Mouse (Mus musculus): ENCODE results near the gene Dcaf7. TPM values are rescaled to one million over a fixed set of nuclear protein-coding genes. Genes with fewer than 3 reads are reported as not detected.

Dcaf7 gene
- polyA plus RNA-seq, 1 experiment from 2014 or later = 43.1 TPM

GRCm38 (mm10) chr11:106053921-106054320, 17.2 kb downstream of the Dcaf7 start:
- H3K4me3 ChIP-seq (replicated peaks; ENCODE audit: low read depth, low read length) = no peak overlapping the region
- 96% methylated on average over 2 of the region's 2 CpGs for WGBS
- no peak overlapping the region for H3K4me2 ChIP-seq (ENCODE audit: low read length)
- H3K36me3 ChIP-seq (ENCODE audit: insufficient read depth, low read length) = peaks cover 68% of the 10 kb centered on the region
- no peak for TF ChIP-seq CTCF (IDR thresholded peaks at IDR 0.05; ENCODE audit: low read depth)
- no peak overlapping the region for H3K27ac ChIP-seq
- H3K27me3 ChIP-seq (ENCODE audit: insufficient read depth, low read length) = no peaks in the 10 kb centered on the region
- DNase-seq (ENCODE audit: low spot score) (no peak), ATAC-seq (replicated peaks; ENCODE audit: low FRiP score, low read depth) (no peak)
- H3K9me3 ChIP-seq (replicated peaks; ENCODE audit: low read length) = no peaks in the 10 kb centered on the region
- H3K9ac ChIP-seq (ENCODE audit: low read depth, low read length) = no peak overlapping the region
- H3K4me1 ChIP-seq (replicated peaks; ENCODE audit: insufficient read depth, low read length) = no peaks in the 10 kb centered on the region

- DNase-seq (ENCODE audit: low spot score) (no peak), ATAC-seq (replicated peaks; ENCODE audit: low FRiP score, low read depth) (no peak)
- Histone ChIP-seq H3K4me3 (replicated peaks; ENCODE audit: low read depth, low read length) (no peak overlapping the region), H3K36me3 (ENCODE audit: insufficient read depth, low read length) (peaks cover 65% of the 10 kb centered on the region), H3K9me3 (replicated peaks; ENCODE audit: low read length) (no peaks in the 10 kb centered on the region), H3K27me3 (ENCODE audit: insufficient read depth, low read length) (no peaks in the 10 kb centered on the region), H3K27ac (no peak overlapping the region), H3K4me1 (replicated peaks; ENCODE audit: insufficient read depth, low read length) (no peaks in the 10 kb centered on the region), H3K9ac (ENCODE audit: low read depth, low read length) (no peak overlapping the region), H3K4me2 (ENCODE audit: low read length) (no peak overlapping the region)
- no peak for TF ChIP-seq CTCF (IDR thresholded peaks at IDR 0.05; ENCODE audit: low read depth)
- WGBS = 97% methylated on average over 8 of the region's 8 CpGs
These were observed 17.9 kb downstream of the Dcaf7 start for GRCm38 (mm10) chr11:106054600-106054999.

GRCm38 (mm10) chr11:106055341-106055740, 18.7 kb downstream of the Dcaf7 start:
- Histone ChIP-seq H3K9ac (ENCODE audit: low read depth, low read length) (no peak overlapping the region), H3K4me1 (replicated peaks; ENCODE audit: insufficient read depth, low read length) (no peaks in the 10 kb centered on the region), H3K4me3 (replicated peaks; ENCODE audit: low read depth, low read length) (no peak overlapping the region), H3K27me3 (ENCODE audit: insufficient read depth, low read length) (no peaks in the 10 kb centered on the region), H3K9me3 (replicated peaks; ENCODE audit: low read length) (no peaks in the 10 kb centered on the region), H3K36me3 (ENCODE audit: insufficient read depth, low read length) (peaks cover 69% of the 10 kb centered on the region), H3K4me2 (ENCODE audit: low read length) (no peak overlapping the region), H3K27ac (no peak overlapping the region)
- WGBS = 89% methylated on average over 6 of the region's 6 CpGs
- no peak for TF ChIP-seq CTCF (IDR thresholded peaks at IDR 0.05; ENCODE audit: low read depth)
- ATAC-seq (replicated peaks; ENCODE audit: low FRiP score, low read depth) (no peak), DNase-seq (ENCODE audit: low spot score) (no peak)

GRCm38 (mm10) chr11:106056819-106057491, 20.3 kb downstream of the Dcaf7 start:
- WGBS = 93% methylated on average over 8 of the region's 8 CpGs
- no peaks in the 10 kb centered on the region for H3K9me3 ChIP-seq (replicated peaks; ENCODE audit: low read length)
- ATAC-seq (replicated peaks; ENCODE audit: low FRiP score, low read depth) (no peak), DNase-seq (ENCODE audit: low spot score) (no peak)
- no peaks in the 10 kb centered on the region for H3K27me3 ChIP-seq (ENCODE audit: insufficient read depth, low read length)
- H3K4me1 ChIP-seq (replicated peaks; ENCODE audit: insufficient read depth, low read length) = no peaks in the 10 kb centered on the region
- no peak overlapping the region for H3K4me3 ChIP-seq (replicated peaks; ENCODE audit: low read depth, low read length)
- H3K27ac ChIP-seq = no peak overlapping the region
- TF ChIP-seq CTCF (IDR thresholded peaks at IDR 0.05; ENCODE audit: low read depth) = no peak
- no peak overlapping the region for H3K9ac ChIP-seq (ENCODE audit: low read depth, low read length)
- peaks cover 60% of the 10 kb centered on the region for H3K36me3 ChIP-seq (ENCODE audit: insufficient read depth, low read length)
- no peak overlapping the region for H3K4me2 ChIP-seq (ENCODE audit: low read length)

- ATAC-seq (replicated peaks; ENCODE audit: low FRiP score, low read depth) (no peak), DNase-seq (ENCODE audit: low spot score) (no peak)
- WGBS = 86% methylated on average over 8 of the region's 8 CpGs
- no peak overlapping the region for H3K9ac ChIP-seq (ENCODE audit: low read depth, low read length)
- H3K4me2 ChIP-seq (ENCODE audit: low read length) = no peak overlapping the region
- H3K9me3 ChIP-seq (replicated peaks; ENCODE audit: low read length) = no peaks in the 10 kb centered on the region
- no peaks in the 10 kb centered on the region for H3K27me3 ChIP-seq (ENCODE audit: insufficient read depth, low read length)
- no peak overlapping the region for H3K27ac ChIP-seq
- H3K36me3 ChIP-seq (ENCODE audit: insufficient read depth, low read length) = peaks cover 54% of the 10 kb centered on the region
- H3K4me3 ChIP-seq (replicated peaks; ENCODE audit: low read depth, low read length) = no peak overlapping the region
- no peak for TF ChIP-seq CTCF (IDR thresholded peaks at IDR 0.05; ENCODE audit: low read depth)
- no peaks in the 10 kb centered on the region for H3K4me1 ChIP-seq (replicated peaks; ENCODE audit: insufficient read depth, low read length)
These were observed 21.3 kb downstream of the Dcaf7 start for GRCm38 (mm10) chr11:106058020-106058419.

- no peak overlapping the region for H3K9ac ChIP-seq (ENCODE audit: low read depth, low read length)
- no peaks in the 10 kb centered on the region for H3K27me3 ChIP-seq (ENCODE audit: insufficient read depth, low read length)
- 0 out of 2 replicates have a peak, but pooled peaks cover 4% of the 10 kb centered on the region for H3K4me1 ChIP-seq (replicated peaks; ENCODE audit: insufficient read depth, low read length)
- H3K9me3 ChIP-seq (replicated peaks; ENCODE audit: low read length) = no peaks in the 10 kb centered on the region
- WGBS = 95% methylated on average over 1 of the region's 1 CpGs
- TF ChIP-seq CTCF (IDR thresholded peaks at IDR 0.05; ENCODE audit: low read depth) = no peak
- H3K27ac ChIP-seq = no peak overlapping the region
- no peak for DNase-seq (ENCODE audit: low spot score)
- no peak overlapping the region for H3K4me3 ChIP-seq (replicated peaks; ENCODE audit: low read depth, low read length)
- H3K36me3 ChIP-seq (ENCODE audit: insufficient read depth, low read length) = peaks cover 29% of the 10 kb centered on the region
- no peak overlapping the region for H3K4me2 ChIP-seq (ENCODE audit: low read length)
- ATAC-seq (replicated peaks; ENCODE audit: low FRiP score, low read depth) = no peak
These were observed 23.9 kb downstream of the Dcaf7 start for GRCm38 (mm10) chr11:106060549-106060948.

GRCm38 (mm10) chr11:106061311-106061710, 24.6 kb downstream of the Dcaf7 start:
- Histone ChIP-seq H3K27ac (no peak overlapping the region), H3K4me3 (replicated peaks; ENCODE audit: low read depth, low read length) (no peak overlapping the region), H3K27me3 (ENCODE audit: insufficient read depth, low read length) (no peaks in the 10 kb centered on the region), H3K9ac (ENCODE audit: low read depth, low read length) (no peak overlapping the region), H3K9me3 (replicated peaks; ENCODE audit: low read length) (no peaks in the 10 kb centered on the region), H3K4me2 (ENCODE audit: low read length) (no peak overlapping the region), H3K36me3 (ENCODE audit: insufficient read depth, low read length) (peaks cover 22% of the 10 kb centered on the region), H3K4me1 (replicated peaks; ENCODE audit: insufficient read depth, low read length) (0 out of 2 replicates have a peak, but pooled peaks cover 4% of the 10 kb centered on the region)
- no peak for DNase-seq (ENCODE audit: low spot score)
- TF ChIP-seq CTCF (IDR thresholded peaks at IDR 0.05; ENCODE audit: low read depth) = no peak
- WGBS = 86% methylated on average over 1 of the region's 1 CpGs
- ATAC-seq (replicated peaks; ENCODE audit: low FRiP score, low read depth) = no peak
